Mouse (Mus musculus): ENCODE measurements around the gene Clstn1.

- no peak for TF ChIP-seq EP300 (IDR thresholded peaks at IDR 0.05; ENCODE audit: insufficient read depth, low read depth, low read length)
- TF ChIP-seq CTCF (IDR thresholded peaks at IDR 0.05), result no peak
- TF ChIP-seq POLR2A (IDR thresholded peaks at IDR 0.05; ENCODE audit: insufficient read depth, low read depth, low read length), result no peak
These were observed 24.9 kb upstream of the Clstn1 start for GRCm38 (mm10) chr4:149561392-149561791.

Measured in heart, adult 2 months (tissue).